Mouse (Mus musculus): ENCODE data around the gene Cpa2. TPM values are rescaled to one million over a fixed set of nuclear protein-coding genes. Genes with fewer than 3 reads are reported as not detected.

Gene Cpa2
- total and polyA plus RNA-seq, 3 experiments = 0.12 to 0.43 TPM; not detected in 1

GRCm38 (mm10) chr6:30509265-30510239 lies 31.8 kb upstream of the Cpa2 start, which contains the start of the genes Tmem209 and Ssmem1 (continued):
- TF ChIP-seq POLR2AphosphoS5 (IDR thresholded peaks at IDR 0.05; ENCODE audit: borderline replicate concordance, low read depth, low read length) (peak; percentile 92; the same call in 1 of the 2 replicates), SIN3A (IDR thresholded peaks at IDR 0.05; ENCODE audit: low read length) (peak; percentile 79), TAL1 (IDR thresholded peaks at IDR 0.05; ENCODE audit: low read length) (no peak), MYC (IDR thresholded peaks at IDR 0.05; ENCODE audit: low read depth, low read length) (peak; percentile 94), MYB (IDR thresholded peaks at IDR 0.05; ENCODE audit: low read depth, low read length) (no peak), TBP (IDR thresholded peaks at IDR 0.05; ENCODE audit: low read depth, low read length) (peak; percentile 83), CHD1 (IDR thresholded peaks at IDR 0.05; ENCODE audit: low read depth, low read length) (no peak), MXI1 (IDR thresholded peaks at IDR 0.05; ENCODE audit: low read depth, low read length) (peak; percentile 96), GABPA (IDR thresholded peaks at IDR 0.05; ENCODE audit: low read depth, low read length) (no peak; the same call in 1 of the 2 replicates), E2F4 (IDR thresholded peaks at IDR 0.05; ENCODE audit: borderline replicate concordance, low read depth, low read length) (peak; percentile 95), RCOR1 (IDR thresholded peaks at IDR 0.05; ENCODE audit: low read depth, low read length) (no peak), TCF12 (IDR thresholded peaks at IDR 0.05; ENCODE audit: low read depth, low read length) (peak; percentile 49; the same call in 1 of the 2 replicates), POLR2AphosphoS2 (IDR thresholded peaks at IDR 0.05; ENCODE audit: low read length) (peak; percentile 97)

DNA sequence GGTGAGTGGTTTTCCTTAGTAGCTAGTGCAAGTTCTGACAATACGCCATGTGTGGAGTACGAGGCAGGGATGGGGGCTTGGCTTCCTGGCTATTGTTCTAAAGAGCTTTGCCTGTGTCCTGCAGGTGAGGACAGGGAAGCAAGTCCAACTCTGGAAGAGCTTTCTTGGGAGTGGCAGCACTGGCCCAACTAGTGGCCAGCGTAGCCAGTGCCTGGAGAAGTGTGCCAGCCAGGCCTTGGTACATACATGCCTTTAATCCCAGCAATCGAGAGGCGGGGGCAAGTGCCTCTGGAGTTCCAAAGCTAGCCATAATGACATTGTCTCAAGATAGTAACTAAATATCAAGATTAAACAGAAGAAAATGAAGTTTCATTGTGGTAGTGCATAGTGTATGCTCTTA lies 31.1 kb upstream of the Cpa2 start:
- peaks cover 5 to 11% of the 10 kb centered on the region in 2 experiments; a peak in 3 of 4 replicates for H3K4me1 ChIP-seq (ENCODE audit: control insufficient read depth in 1 of 2, insufficient read depth in 2 of 2, low read length in 2 of 2)
- peaks cover 0 to 24% of the 10 kb centered on the region in 2 experiments; a peak in 3 of 4 replicates for H3K36me3 ChIP-seq (ENCODE audit: control insufficient read depth in 1 of 2, insufficient read depth in 2 of 2, low read length in 2 of 2)
- no peaks in the 10 kb centered on the region for H3K9me3 ChIP-seq (replicated peaks; ENCODE audit: insufficient read depth, low read length)
- H3K4me3 ChIP-seq (ENCODE audit: control insufficient read depth in 1 of 2, insufficient read depth in 1 of 2, low read depth in 2 of 2, low read length in 2 of 2) = peak overlapping the region; percentile 25 to 27
- DNase-seq (ENCODE audit: low read depth, low spot score) = no peak
- peaks cover 9% of the 10 kb centered on the region for H3K79me2 ChIP-seq (ENCODE audit: control insufficient read depth, insufficient read depth, low read length, poor library complexity)
- peak overlapping the region; percentile 68 for H3K9ac ChIP-seq (ENCODE audit: control insufficient read depth, low read depth, low read length, poor library complexity, severe bottlenecking)
- peak overlapping the region; percentile 77 for H3K27ac ChIP-seq (ENCODE audit: control insufficient read depth, low read depth, low read length)
- H3K27me3 ChIP-seq (ENCODE audit: control insufficient read depth in 1 of 2, insufficient read depth in 2 of 2, low read length in 2 of 2) = peaks cover 0 to 2% of the 10 kb centered on the region in 2 experiments; a peak in 3 of 4 replicates
- no peak for TF ChIP-seq POLR2A (IDR thresholded peaks at IDR 0.05; ENCODE audit: control insufficient read depth in 1 of 2, insufficient read depth in 1 of 2, low read depth in 1 of 2, low read length in 2 of 2, poor library complexity in 1 of 2)
- no peak for TF ChIP-seq E2F4 (IDR thresholded peaks at IDR 0.05; ENCODE audit: borderline replicate concordance, low read depth, low read length)
- TF ChIP-seq ZC3H11A (IDR thresholded peaks at IDR 0.05; ENCODE audit: low read depth, low read length) = no peak
- TF ChIP-seq BHLHE40 (IDR thresholded peaks at IDR 0.05; ENCODE audit: borderline replicate concordance, low read depth, low read length) = no peak
- TF ChIP-seq MAX (IDR thresholded peaks at IDR 0.05; ENCODE audit: low read length) = no peak
